Mouse (Mus musculus) CD4-positive, CD25-positive, alpha-beta regulatory T cell (primary cell): ENCODE results near the gene Olfr459. TPM values are rescaled to one million over a fixed set of nuclear protein-coding genes. Genes with fewer than 3 reads are reported as not detected.

Source experiments
- polyA plus RNA-seq: library from polyadenylated mRNA; unstranded; fragments of 100-300 nt; shearing (Covaris generic); gene quantifications from one replicate; pipeline ENCODE4 v1.2.1, GENCODE M21; 2017

Gene Olfr459
- polyA plus RNA-seq: not detected

DNA sequence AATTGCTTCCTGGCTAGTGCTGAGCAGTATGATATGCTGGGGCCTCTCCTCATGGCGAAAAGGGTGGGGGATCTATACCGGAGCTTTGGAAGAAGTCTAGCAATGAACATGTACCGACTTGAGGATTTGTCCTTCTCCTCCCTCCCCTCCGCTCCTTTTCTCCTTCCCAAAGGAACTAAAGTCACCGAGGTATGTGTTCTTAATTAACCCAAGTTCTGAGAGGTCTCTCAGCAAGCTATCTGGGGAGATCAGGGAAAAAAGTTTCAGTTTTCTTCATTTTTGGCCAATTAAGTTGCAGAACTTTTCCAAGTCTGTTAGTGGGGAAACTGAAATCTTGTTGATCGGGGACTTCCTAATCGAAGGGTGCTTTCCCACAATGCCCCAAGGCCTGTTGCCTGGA is at the start of gene Olfr459:
Gene Olfr459, minus strand, starts transcription at position 101 of the 400 bp plus-strand sequence.

Other genes starting within 250 kb of the Olfr459 start
- gene Ephb6, start 169.7 kb downstream of the Olfr459 start, polyA plus RNA-seq: 63.9 TPM
- gene Trpv6, start 138.8 kb downstream of the Olfr459 start, polyA plus RNA-seq: 1.2 TPM
- gene Trpv5, start 94.4 kb downstream of the Olfr459 start, polyA plus RNA-seq: not detected
- gene Llcfc1, start 90.7 kb downstream of the Olfr459 start, polyA plus RNA-seq: not detected
- not detected for gene Kel, start 70.8 kb downstream of the Olfr459 start, polyA plus RNA-seq
- 9.2 TPM for gene Pip, start 72.4 kb upstream of the Olfr459 start, polyA plus RNA-seq
- gene Sval2, start 77.8 kb upstream of the Olfr459 start, polyA plus RNA-seq: not detected
- gene Sval1, start 176.5 kb upstream of the Olfr459 start, polyA plus RNA-seq: not detected
- not detected for gene Sval3, start 193.0 kb upstream of the Olfr459 start, polyA plus RNA-seq